Mouse (Mus musculus): ENCODE results near the gene Tex30.
"Not testable (repeated sequence)": the region's sequence is repeated elsewhere in the genome, so short reads cannot be mapped to it uniquely, and the experiment has no call there.

Gene Tex30

DNA sequence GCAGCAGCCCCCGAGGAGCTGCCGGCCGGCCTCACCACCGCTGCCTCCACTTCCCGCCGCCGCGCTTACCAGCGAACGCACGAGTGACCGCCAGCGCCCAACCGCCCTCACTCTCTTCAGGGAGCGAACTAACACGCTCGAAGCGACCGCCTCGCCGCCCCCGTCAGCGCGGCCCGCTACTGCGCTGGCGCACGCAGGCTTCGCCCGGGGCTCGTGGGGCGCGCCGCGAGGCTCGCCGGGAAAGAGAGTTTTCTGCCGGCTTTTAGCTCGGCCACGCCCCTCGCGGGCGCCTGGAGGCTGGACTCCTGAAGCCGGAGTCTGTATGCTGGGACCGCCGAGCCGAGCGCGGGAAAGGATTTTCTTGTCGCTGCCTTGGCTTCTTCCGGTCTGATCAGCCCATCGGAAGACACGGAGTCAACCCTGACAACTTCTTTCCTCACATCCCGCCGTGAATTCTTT, at the start of gene Tex30:
TSS of gene Tex30 (minus strand) at position 183 of the 459 bp plus-strand sequence.
- peak; percentile 91 for DNase-seq (ENCODE audit: low read depth, low spot score)

DNA sequence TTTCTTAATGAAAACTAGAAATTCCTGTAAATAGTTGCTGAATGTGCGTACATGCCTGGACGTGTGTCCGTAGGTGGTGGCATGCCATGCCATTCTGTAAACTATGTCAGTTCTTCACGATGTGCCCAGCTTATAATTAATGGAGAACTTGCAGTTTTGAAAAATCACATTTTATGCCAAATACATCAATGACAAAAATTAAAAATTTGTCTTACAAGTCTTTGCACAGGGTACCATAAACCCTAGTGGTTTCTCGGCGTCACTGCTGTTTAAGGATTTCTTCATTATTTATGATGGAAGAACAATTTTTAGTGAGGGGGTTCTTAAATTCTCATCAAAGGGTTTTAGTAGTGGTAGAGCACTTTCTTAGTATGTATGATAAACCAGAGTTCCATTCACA, 46.5 kb upstream of the Tex30 start:
- no peak for DNase-seq (ENCODE audit: low read depth, low spot score)

DNA sequence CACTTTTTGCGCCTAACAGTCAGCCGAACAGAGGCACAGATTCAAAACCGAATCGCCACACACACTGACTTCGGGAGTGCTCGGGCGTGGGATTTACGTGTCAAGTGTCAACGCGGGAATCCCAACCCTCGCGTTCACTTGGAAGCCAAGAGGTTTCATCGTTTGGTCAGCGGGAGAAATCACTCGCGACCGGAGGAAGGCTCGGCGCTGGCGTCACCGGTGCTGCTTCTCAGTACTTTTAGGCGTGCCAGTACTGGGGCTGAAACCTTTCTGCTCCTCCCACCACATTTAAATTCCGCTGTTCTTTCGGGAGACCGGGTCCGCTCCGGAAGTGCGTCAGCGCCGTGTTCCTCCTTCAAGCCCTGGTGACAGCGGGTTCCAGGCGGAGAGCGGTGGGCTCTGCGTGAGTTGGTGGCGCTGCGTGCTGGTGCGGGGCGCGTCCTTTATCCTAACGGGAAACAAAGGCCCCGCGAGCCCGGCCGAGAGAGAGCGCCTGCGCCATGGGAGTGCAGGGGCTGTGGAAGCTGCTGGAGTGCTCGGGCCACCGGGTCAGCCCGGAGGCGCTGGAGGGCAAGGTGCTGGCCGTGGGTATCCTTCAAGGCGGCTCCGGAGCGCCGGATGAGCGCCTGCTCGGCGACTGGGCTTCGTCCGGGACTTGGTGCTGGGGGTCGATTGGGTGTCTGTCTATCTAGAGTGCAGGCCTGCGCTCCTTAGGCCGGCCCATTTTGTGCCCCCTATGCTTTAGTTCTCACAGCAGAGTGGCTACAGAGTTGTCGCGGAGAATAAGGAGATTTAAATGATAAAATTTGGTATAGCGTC, 45.5 kb upstream of the Tex30 start, which contains the start of gene Ercc5:
TSS of gene Ercc5 (plus strand) at position 182 of the 819 bp plus-strand sequence.
- peak; percentile 86 for DNase-seq (ENCODE audit: low read depth, low spot score)

DNA sequence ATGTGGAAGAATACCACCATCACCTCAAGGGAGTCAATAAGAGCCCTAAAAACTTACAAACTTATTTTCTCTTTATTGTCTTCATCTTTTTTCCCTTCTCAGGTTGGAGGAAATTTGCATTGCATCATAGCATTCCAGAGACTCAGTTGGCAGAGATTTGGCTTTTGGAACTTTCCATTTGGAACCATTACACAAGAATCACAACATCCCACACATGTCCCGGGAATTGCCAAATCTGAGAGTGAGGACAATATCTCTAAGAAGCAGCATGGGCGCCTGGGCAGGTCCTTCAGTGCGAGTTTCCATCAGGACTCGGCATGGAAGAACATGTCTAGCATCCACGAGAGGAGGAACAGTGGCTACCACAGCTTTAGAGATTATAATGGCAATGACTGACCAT, 40.5 kb upstream of the Tex30 start:
- no peak for DNase-seq (ENCODE audit: low read depth, low spot score)

DNA sequence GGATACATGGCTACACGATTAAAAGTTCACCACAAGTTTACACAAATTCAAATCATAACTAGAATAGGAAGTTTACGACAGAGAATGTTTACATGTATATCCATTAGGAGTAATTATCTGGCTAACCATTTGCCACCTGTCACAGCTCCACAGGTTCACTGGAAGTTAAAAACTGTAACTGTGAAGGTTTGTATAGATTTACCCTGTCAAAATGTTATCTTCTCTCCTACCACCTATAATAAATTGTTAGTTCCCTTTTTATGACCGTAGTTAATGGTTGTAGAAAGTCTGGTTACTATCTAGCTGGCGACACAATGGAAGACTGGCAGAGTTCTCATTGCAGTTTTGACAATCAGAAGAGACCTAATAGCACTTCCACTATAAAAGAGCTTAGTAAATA, 38.0 kb upstream of the Tex30 start:
- no peak for DNase-seq (ENCODE audit: low read depth, low spot score)

DNA sequence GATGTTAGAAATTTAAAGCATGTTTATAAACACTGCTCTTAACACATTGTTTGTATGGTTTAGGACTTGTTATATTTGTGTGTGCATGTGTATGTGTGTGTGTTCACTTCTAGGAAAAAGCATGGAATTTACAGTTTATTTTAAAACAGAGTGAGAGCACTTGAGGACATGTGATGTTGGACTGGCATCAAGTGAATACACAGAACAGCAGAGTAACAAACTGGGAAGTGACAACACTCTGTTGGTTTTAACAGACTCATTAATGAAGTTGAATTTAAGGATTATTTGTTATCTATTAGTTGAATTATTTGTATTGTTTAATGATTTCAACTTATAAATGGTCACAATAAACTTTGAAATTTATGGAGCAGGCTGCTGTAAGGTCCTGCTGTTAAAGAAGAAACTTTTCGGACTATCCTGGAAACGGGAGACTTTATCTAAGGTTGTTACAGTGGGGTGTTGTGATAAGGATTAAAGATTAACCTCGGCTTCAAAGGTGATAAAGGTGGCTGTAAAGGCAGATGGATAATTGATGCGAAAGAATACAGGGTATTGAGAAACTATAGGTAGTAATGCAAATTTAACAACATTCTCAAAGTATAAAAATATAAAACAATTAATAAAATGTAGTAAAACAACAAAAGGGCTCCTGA, 27.8 kb upstream of the Tex30 start:
- DNase-seq (ENCODE audit: low read depth, low spot score): no peak

DNA sequence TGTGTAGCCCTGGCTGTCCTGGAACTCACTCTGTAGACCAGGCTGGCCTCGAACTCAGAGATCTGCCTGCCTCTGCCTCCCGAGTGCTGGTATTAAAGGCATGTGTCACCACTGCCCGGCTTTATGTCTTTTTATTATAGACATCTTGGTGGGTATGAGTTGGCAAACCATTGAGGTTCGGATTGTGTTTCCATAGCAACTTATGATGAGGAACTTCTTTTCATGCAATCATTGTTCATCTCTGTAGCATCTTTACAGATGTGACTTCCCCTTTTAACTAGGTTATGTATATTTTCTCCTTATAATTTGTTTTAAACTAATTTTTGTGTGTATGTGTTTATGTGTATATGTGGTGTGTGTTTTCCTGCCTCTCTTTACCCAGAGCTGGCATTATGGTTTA, 23.3 kb upstream of the Tex30 start:
- DNase-seq (ENCODE audit: low read depth, low spot score): no peak

DNA sequence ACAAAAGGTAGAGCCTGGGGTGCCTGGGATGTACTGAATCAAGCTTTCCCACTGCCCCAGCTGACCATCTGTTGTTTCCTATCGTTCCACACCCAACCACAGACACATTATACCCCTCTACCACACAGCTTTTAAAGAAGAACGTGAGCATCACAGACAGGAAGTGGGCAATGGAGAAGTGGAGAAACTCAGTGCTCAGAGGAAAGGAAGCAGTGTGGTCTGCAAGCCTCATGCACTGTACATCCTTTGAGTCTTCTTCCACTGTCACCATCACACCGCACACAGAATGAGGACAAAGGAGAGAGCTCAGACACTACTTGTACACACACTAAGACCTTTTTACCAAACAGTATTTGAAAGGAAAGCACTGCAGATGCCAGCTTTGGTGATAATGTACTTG, 20.0 kb upstream of the Tex30 start:
- no peak for DNase-seq (ENCODE audit: low read depth, low spot score)

DNA sequence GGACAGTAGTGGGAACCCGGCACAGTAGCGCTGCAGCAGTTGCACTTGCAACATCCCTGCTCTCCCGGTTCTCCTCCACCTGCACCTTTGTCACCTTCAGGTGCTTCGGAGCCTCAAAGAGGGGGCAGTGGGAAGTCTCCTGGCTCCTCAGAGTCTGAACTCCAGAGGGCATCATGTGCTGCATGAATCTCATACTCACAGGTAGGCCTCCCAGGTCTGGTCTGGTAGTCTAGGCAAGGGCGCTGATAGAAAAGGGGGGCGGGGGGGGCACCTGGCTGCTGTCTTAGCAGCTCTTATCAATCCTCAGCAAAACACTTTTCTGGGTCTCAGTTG, 17.8 kb upstream of the Tex30 start:
- DNase-seq (ENCODE audit: low read depth, low spot score): no peak

DNA sequence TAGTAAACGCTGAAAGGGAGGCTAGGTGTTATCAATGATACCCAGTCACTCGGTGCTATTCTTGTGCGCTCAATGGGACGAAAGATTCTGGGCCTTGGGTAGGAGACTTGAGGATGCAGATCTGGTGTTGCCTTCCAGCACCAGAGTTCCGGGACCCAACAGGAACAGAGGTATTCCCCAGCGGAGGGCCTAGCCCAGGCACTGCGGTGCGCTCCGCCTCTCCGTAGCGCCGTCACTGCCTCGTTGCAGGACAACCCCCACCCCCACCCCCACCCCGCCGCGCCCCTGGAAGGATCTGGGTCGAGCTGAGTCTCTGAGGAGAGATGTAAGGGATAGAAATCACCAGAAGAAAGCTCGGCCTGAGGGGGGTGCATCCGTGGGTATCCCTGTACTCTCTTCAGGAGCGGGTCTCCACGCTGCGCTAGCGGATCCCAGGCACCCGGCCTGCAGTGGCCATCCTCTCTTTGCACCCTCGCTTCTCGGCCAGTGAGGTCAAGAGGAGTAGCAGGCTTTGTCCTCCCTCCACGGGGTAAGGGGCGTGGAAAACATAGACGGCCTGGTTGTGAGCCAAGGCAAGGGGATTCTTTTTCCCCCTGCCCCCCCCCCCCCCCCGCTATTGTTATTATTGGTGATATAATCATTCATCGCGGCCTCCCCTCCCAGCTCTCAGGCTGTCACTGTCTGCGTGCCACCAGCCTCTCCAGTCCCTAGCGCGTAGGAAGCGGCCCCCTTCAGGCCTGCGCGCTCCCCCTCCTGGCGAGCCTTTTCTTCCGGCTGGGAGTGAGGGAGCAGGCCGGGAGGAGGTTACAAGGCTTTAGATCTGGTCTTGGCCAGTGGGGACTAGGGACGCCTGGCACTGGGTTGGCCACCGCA, 17.2 kb upstream of the Tex30 start:
- DNase-seq (ENCODE audit: low read depth, low spot score): peak; percentile 50

DNA sequence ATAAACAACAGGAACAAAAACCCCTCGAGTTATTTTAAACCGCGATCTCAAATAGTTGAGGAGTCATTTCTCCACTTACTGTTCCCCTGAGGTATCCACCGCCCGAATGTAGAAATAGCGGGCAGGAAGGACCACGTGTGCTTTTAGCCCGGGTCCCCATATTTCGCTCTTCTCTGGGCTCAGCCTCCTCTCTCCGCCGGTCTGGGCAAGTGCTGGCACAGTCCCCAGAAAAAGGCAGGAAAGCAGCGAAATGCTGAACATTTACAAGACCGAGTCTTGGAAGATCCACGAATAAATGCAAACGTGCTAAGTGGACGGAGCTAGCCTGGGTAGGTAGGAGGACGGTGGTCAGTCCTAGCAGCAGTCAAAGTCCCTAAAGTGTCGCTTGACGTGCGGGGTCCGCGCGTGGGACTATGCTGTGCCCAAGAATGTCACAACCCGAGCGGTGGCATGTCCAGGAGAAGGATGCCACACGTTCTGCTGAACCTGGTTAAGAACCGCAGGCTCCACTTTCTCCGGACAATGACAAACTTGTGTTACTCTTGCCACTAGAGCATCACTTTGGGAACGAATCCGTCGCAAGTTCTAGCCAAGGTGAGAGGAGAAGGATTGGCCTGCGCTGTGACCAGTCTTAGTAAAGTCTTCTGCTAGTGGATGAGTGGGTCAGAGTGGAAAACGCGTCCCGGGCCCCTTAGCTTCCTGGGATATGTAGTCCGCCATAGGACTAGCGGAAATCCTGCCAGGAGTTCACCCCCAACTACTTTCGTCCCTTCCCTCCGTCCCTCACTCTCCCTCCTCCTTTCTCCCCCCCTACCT, 16.2 kb upstream of the Tex30 start, which contains the start of the genes Kdelc1 and Bivm:
TSS of gene Kdelc1 (minus strand) at position 570 of the 816 bp plus-strand sequence.
TSS of gene Bivm (plus strand) at position 719 of the 816 bp plus-strand sequence.
- peak; percentile 95 for DNase-seq (ENCODE audit: low read depth, low spot score)

DNA sequence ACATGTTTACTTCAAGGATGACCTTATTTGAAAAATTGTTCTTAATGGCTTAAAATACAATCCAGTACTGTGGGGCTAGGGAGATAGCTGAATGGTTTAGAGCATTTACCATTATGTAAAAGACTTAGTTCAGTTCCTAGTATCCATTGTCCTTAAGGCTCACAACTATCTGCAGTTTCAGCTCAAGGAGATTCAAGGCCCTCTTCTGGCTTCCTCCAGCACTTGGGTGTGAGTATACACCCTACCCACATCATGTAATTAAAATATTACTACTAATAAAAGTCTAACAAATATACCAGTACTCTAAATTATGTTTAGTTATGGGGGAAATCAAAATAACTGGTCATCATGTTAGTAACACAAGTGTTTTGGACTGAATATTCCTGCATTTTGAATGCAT, 15.3 kb upstream of the Tex30 start:
- DNase-seq (ENCODE audit: low read depth, low spot score): no peak

DNA sequence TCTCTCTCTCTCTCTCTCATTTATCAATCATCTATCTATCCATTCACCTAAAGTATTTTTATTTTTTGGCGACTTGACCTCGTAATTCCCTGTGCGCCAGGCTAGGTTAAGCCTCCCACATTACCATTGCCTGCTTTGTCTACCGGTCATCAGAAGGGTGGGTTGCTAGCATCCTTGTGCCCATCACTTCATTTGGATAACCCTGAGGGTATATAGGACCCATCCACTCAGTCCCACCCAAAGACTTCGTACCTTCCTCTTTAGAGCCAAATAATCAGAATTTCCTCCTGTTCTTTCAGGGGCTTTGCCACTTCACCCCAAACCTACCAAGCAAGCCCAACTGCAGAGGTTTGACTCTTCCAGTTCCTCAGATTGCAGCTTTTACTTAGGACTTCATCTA, 698 bp upstream of the Tex30 start:
- no peak for DNase-seq (ENCODE audit: low read depth, low spot score)

DNA sequence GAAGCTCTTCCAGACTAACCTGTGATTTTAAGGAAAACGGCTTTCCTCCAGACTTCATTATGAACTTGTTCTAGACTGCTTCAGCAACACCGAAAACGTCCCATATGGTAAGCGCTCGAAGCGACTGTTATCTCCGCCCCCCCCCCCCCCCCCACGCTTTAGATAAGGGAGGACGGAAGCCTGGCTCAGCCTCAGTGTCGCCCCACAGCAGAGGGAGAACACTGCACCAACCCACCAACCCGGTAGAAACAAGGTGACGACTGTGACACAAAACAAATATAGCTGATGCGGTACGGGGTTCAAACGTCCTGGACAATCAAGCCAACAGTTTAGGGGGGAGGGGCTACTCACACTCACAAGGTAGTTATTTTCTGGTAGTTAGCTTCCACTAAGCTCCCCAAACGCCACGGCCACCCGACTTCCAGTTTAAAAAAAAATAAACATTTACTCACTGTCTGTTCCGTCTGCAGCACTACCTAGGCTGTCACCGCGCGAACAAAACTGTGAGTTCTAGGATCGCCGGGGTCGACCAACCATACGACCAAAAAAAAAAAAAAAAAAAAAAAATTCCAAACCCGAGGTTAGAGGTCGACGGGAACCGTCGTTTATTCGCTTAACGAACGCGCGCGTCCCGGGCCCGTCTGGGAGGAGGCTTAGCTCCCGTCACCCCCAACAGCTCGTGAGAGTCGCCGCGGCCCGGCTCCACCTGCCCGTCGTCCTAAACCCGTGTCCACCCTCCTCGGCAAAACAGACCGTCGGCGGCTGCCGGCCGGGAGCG, 604 bp downstream of the Tex30 start:
- DNase-seq (ENCODE audit: low read depth, low spot score): no peak

DNA sequence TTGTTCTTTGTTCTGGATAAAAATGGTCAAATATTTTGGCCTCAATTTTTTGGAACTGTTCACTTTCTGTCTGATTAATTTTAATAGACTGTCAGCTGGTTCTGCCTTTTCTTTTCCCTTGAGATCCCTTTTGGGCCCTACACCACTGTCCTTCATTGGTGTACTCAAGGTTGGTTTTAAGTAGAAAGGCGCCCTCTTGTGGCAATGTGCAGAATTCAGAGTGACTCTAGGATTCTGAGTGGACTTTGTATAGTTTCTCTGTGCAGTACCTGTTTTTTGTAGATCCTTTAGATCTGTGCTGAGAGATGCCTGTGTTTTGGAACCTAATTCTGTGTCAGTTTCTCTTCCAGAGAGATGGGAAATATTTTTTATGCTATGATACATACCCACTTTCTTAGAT, 37.6 kb downstream of the Tex30 start:
- DNase-seq (ENCODE audit: low read depth, low spot score): no peak

DNA sequence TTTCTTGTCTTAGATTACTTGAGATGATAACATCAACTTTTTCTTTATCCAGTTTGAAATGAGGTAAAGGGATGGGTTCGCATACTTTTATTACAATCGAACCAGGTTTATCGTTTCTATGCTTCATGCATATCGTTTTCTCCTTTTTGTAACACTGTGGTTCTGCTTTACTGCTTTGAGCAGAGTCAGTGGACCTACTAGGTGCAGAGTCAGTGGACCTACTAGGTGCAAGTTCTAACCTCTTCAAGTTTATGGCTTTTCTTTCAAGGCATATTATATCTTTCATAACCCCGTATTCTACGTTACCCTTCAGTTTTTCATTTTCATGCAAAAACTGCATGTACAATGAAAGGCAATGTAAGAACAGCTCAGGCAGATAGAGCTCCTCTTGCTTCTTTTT, 38.8 kb downstream of the Tex30 start:
- no peak for DNase-seq (ENCODE audit: low read depth, low spot score)

DNA sequence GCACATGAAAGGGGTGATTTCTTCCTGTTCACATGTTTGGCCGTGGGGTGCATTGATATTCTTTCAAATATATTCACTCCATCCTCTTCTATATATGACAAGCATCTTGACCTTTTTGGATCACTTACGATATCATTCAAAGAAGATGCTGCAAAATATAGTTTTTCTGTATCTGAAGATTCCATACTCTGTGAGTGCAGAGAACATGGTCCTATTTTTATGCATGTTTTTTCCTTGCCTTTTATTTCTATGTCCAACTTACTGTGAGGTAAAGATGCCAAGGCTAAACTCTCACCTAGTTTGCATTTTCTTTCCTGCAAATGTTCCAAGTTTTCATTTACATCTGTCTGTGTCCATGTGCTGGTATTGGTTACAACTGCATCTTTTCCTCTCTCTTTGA, 40.4 kb downstream of the Tex30 start, which contains the start of gene Gm8251:
TSS of gene Gm8251 (minus strand) at position 101 of the 400 bp plus-strand sequence.
- no peak for DNase-seq (ENCODE audit: low read depth, low spot score)

DNA sequence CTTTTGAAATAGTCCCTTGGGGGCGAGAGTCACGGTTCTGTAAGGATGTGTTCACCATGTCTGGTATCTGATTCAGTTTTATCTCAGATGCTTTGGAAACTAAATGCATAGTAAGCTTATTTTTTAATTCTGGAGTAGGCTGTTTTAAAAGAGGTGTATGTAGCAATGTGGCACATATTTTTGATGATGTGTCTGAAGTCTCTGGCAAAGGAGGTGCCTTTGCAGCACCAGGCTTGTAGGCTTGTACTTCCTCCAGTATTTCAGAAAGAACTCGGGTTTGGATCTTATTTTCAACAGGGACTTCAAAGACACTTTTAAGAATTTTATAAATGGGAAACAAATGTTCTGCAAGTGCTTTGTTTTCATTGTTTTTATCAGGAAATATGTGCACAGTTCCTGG, 44.4 kb downstream of the Tex30 start:
- no peak for DNase-seq (ENCODE audit: low read depth, low spot score)

DNA sequence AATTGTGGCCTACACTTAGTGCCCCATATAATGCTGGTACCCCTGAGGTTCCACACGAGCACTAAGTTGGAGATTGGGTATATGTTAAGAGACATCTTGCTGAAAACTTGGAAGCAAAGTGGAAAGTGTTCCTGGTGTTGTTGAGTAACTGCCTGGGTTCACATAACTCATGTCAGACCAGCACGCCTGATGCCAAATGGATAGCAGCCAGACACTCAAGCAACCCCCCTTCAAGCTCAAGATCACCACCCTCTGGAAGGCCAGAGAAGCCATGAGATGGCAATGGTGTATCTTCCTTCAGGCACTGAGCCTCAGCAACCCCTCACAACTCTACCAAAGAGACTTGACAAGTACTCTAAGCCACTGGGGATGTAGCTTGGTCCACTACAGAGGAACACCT, 55.7 kb downstream of the Tex30 start:
- DNase-seq (ENCODE audit: low read depth, low spot score): no peak

DNA sequence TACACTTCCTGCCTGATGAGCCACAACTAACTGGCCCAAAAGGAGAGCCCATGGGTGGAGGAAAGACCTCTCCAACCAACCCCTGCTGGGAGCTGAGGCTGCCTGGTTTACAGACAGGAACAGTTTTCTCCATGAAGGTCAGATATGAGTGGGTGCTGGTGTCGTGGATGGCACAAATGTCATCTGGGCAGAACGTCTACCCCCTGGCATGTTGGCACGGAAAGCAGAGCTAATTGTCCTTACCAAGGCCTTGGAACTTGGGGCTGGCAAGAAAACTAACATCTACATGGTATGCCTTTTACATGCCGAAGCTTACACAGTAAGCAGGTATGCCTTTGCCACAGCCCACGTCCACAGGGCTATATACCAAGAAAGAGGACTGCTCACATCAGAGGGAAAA, 56.6 kb downstream of the Tex30 start:
- DNase-seq (ENCODE audit: low read depth, low spot score): not testable (repeated sequence)

All from brain, embryonic 18.5 days (tissue).